Mouse (Mus musculus) hindbrain, embryonic 14.5 days (tissue): ENCODE results near the gene Btd. TPM values are rescaled to one million over a fixed set of nuclear protein-coding genes. Genes with fewer than 3 reads are reported as not detected.

Source experiments
- ATAC-seq: fragments of 200-750 bp; cut with Nextera tagmentation; 2 replicates; pipeline ENCODE4 v1.8.0; 2017; ENCODE audit warnings: moderate number of reproducible peaks, mild to moderate bottlenecking, moderate TSS enrichment, moderate library complexity; ENCODE audit not compliant: low FRiP score
- DNase-seq: peaks from one replicate; pipeline ENCODE4 v3.0.0-alpha.2; 2015; ENCODE audit warnings: low spot score
- H3K27ac ChIP-seq: fragments of 300-500 bp; sonication (generic); 2 replicates; pipeline ENCODE4 v1.5.1; 2014; ENCODE audit warnings: mild to moderate bottlenecking, moderate library complexity
- H3K27me3 ChIP-seq: fragments of 300-500 bp; sonication (generic); 2 replicates; pipeline ENCODE4 v1.6.1; 2014; ENCODE audit warnings: mild to moderate bottlenecking, low read length, mixed read lengths; ENCODE audit not compliant: control insufficient read depth, insufficient read depth
- H3K36me3 ChIP-seq: fragments of 300-500 bp; sonication (generic); replicated peaks from 2 replicates; pipeline ENCODE4 v1.6.1; 2014; ENCODE audit not compliant: control insufficient read depth, insufficient read depth
- H3K4me1 ChIP-seq: fragments of 300-500 bp; sonication (generic); replicated peaks from 2 replicates; pipeline ENCODE4 v1.6.1; 2014; ENCODE audit warnings: antibody characterized with exemption, low read length, mixed read lengths; ENCODE audit not compliant: control insufficient read depth, insufficient read depth
- H3K4me2 ChIP-seq: fragments of 300-500 bp; sonication (generic); replicated peaks from 2 replicates; pipeline ENCODE4 v1.6.1; 2014; ENCODE audit warnings: mild to moderate bottlenecking, moderate library complexity
- H3K4me3 ChIP-seq: fragments of 300-500 bp; sonication (generic); replicated peaks from 2 replicates; pipeline ENCODE4 v1.5.1; 2014; ENCODE audit warnings: mild to moderate bottlenecking, low read length
- H3K9ac ChIP-seq: fragments of 300-500 bp; sonication (generic); 2 replicates; pipeline ENCODE4 v1.6.1; 2014
- H3K9me3 ChIP-seq: fragments of 300-500 bp; sonication (generic); 2 replicates; pipeline ENCODE4 v1.6.1; 2016; ENCODE audit warnings: low read length; ENCODE audit not compliant: control insufficient read depth
- WGBS: fragments of 180-500 bp; shearing (Covaris S2); extraction: QIAGEN DNeasy Blood & Tissue Kit; methylation state at CpG from one replicate; pipeline ENCODE4 v1.1.7; 2014; 5-methylcytosine and 5-hydroxymethylcytosine counted together
- polyA plus RNA-seq: library from polyadenylated mRNA; unstranded; fragments of >200 nt; fragmentation: Nextera tagmentation; extraction: Ambion mirVana; gene quantifications from 2 replicates; pipeline ENCODE4 v1.2.1, GENCODE M21; 2014

Gene Btd
- polyA plus RNA-seq, 1 experiment from 2014 or later, result 20.3 TPM

DNA sequence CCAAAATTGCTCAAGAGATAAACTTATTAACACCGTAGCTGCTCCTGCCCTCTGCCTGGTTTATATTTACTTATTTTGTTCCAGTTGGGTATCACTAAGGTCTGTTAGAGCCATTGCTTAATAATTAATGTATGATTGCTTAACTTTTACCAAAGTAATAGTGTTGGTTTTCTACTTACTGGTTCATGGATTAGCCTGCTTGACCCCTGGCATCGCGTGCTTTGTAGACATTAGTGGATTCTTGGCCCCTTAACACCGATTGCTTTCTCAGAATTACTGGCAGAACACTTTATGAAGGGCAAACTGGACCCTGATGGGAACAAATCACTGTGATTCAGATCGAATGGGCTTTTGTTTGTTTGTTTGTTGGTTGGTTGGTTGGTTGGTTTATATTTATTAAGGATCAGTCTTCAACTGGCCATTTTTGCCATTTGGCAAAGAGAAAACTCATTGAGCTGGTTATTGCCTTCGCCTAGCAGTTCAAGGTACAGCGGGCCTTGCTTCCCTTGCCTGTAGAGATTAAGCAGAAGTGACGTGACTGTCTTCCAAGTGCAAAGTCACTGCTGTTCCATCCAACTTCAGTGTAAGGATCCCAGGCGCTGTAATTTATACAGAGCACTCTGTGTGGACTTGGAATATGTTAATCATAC, 803 bp downstream of the Btd start:
- Histone ChIP-seq H3K27ac (no peak overlapping the region), H3K9me3 (no peaks in the 10 kb centered on the region)
- WGBS, result 74% methylated on average over 9 of the region's 9 CpGs

DNA sequence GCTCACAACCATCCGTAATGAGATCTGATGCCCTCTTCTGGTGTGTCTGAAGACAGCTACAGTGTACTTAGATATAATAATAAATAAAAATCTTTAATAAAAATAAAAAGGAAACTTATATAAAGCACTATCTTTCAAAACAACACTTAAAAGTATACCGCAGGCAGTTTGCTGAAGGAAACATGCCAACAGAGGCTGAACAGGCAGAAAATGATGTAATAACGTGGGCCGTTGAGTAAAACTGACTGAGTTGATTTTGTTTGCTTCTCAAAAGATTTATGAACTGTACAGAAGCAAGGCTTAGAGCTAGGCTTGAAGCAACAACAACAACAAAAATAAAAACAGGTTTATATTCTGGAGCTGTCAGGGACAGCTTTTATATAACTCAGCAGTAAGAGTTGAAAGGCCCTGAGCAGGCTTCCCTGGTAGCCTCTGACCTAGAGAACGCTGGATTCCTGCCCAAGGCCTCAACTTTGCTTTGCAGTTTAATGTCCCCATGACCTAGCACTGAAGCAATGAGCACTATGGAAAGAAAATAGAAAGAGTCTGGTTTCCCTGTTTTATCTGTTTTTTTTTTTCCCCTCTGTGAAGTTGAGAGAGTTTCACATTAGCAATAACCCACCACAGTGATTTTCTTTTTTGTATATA, 3.5 kb downstream of the Btd start:
- WGBS, result 91% methylated on average over 5 of the region's 5 CpGs

More for the DNA sequence above, 803 bp downstream of the Btd start:
- H3K4me1 ChIP-seq, result peaks cover 12% of the 10 kb centered on the region; the same call in 1 of the 2 replicates
- H3K27me3 ChIP-seq, result no peaks in the 10 kb centered on the region
- ATAC-seq (no peak), DNase-seq (no peak)
- H3K4me3 ChIP-seq, result peak overlapping the region; percentile 47
- no peaks in the 10 kb centered on the region for H3K36me3 ChIP-seq
- peak overlapping the region; percentile 82 for H3K4me2 ChIP-seq
- H3K9ac ChIP-seq, result peak overlapping the region; percentile 63

DNA sequence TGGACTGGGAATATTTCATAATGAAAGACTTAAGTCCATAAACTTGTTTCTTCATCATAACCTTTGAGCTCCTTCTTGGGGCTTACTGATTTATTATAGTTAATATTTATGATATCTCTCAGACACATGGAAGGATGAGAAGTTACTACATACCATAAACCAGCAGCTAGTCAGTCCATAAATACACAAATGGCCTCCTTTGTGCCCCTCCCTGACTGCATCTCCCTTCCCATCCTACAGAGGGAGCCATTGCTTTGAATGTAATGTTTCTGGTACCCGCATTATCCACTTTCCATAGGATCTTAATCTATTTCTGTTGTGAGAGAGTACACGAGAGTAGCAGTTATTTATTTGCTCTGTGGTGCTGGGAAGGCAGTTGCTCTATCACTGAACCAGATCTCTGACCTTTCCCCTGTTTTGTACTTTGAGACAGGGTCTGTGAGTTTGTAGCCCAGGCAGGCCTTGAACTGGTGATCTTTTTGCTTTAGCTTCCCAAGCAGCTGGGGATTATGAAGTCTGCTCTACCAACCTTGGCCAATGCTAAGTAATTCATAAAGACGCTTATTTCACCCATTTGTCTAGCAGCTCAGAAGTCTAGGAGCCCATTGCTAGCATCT, 4.2 kb downstream of the Btd start:
- 75% methylated on average over 3 of the region's 3 CpGs for WGBS

More for the DNA sequence above, 3.5 kb downstream of the Btd start:
- H3K36me3 ChIP-seq, result no peaks in the 10 kb centered on the region
- no peaks in the 10 kb centered on the region for H3K9me3 ChIP-seq
- no peak overlapping the region for H3K27ac ChIP-seq
- no peak overlapping the region for H3K4me2 ChIP-seq
- DNase-seq (no peak), ATAC-seq (no peak)
- no peaks in the 10 kb centered on the region for H3K27me3 ChIP-seq
- peaks cover 12% of the 10 kb centered on the region; the same call in 1 of the 2 replicates for H3K4me1 ChIP-seq
- no peak overlapping the region for H3K9ac ChIP-seq
- H3K4me3 ChIP-seq, result no peak overlapping the region

DNA sequence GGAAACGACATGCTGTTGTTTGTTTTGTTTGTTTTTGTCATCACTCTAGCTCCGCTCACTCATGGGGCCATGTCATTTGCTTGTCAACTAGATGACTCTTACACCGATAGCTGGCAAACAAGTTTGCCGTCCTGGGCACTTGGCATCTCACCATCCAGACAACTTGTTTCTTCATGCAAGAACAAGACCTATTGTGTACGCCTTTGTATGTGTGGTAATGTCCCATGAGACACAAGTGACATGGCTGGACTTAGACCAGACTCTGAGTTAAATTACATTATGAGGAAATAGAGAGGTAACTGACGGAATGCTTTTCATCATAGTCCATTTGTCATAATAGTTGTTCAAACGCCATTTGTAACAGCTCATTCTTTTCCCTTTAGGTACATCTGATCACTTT, 5.1 kb downstream of the Btd start:
- 87% methylated on average over 7 of the region's 7 CpGs for WGBS
- Histone ChIP-seq H3K36me3 (no peaks in the 10 kb centered on the region), H3K4me3 (no peak overlapping the region), H3K9ac (no peak overlapping the region), H3K4me1 (peaks cover 7% of the 10 kb centered on the region; the same call in 1 of the 2 replicates), H3K27ac (no peak overlapping the region), H3K4me2 (no peak overlapping the region), H3K9me3 (no peaks in the 10 kb centered on the region), H3K27me3 (no peaks in the 10 kb centered on the region)
- DNase-seq (no peak), ATAC-seq (no peak)

More for the DNA sequence above, 4.2 kb downstream of the Btd start:
- Histone ChIP-seq H3K27me3 (no peaks in the 10 kb centered on the region), H3K36me3 (no peaks in the 10 kb centered on the region), H3K4me2 (no peak overlapping the region), H3K4me1 (peaks cover 11% of the 10 kb centered on the region; the same call in 1 of the 2 replicates), H3K27ac (no peak overlapping the region), H3K9ac (no peak overlapping the region), H3K9me3 (no peaks in the 10 kb centered on the region), H3K4me3 (no peak overlapping the region)
- DNase-seq, result no peak
- ATAC-seq, result no peak

- WGBS, result 89% methylated on average over 10 of the region's 10 CpGs
- H3K27ac ChIP-seq, result no peak overlapping the region
- DNase-seq, result no peak
- no peak for ATAC-seq
- H3K9me3 ChIP-seq, result no peaks in the 10 kb centered on the region
- H3K36me3 ChIP-seq, result no peaks in the 10 kb centered on the region
- no peak overlapping the region for H3K4me2 ChIP-seq
- H3K9ac ChIP-seq, result no peak overlapping the region
- H3K4me1 ChIP-seq, result no peaks in the 10 kb centered on the region
- no peaks in the 10 kb centered on the region for H3K27me3 ChIP-seq
- no peak overlapping the region for H3K4me3 ChIP-seq
These were observed 7.2 kb downstream of the Btd start for GRCm38 (mm10) chr14:31647991-31648390.

- no peaks in the 10 kb centered on the region for H3K4me1 ChIP-seq
- no peak for DNase-seq
- WGBS, result 97% methylated on average over 3 of the region's 3 CpGs
These were observed 9.5 kb downstream of the Btd start for GRCm38 (mm10) chr14:31650347-31650746.

GRCm38 (mm10) chr14:31651206-31651605, 10.4 kb downstream of the Btd start:
- no peak for ATAC-seq
- 88% methylated on average over 7 of the region's 7 CpGs for WGBS

More at GRCm38 (mm10) chr14:31650347-31650746, 9.5 kb downstream of the Btd start:
- Histone ChIP-seq H3K9ac (no peak overlapping the region), H3K9me3 (no peaks in the 10 kb centered on the region), H3K4me2 (no peak overlapping the region), H3K27me3 (no peaks in the 10 kb centered on the region), H3K27ac (no peak overlapping the region), H3K4me3 (no peak overlapping the region), H3K36me3 (no peaks in the 10 kb centered on the region)
- no peak for ATAC-seq

GRCm38 (mm10) chr14:31652106-31652505, 11.3 kb downstream of the Btd start:
- no peaks in the 10 kb centered on the region for H3K36me3 ChIP-seq
- no peaks in the 10 kb centered on the region for H3K27me3 ChIP-seq
- no peak for ATAC-seq
- no peaks in the 10 kb centered on the region for H3K4me1 ChIP-seq
- no peak overlapping the region for H3K4me2 ChIP-seq
- DNase-seq, result no peak
- WGBS, result 78% methylated on average over 5 of the region's 5 CpGs
- H3K27ac ChIP-seq, result no peak overlapping the region
- H3K9ac ChIP-seq, result no peak overlapping the region
- no peaks in the 10 kb centered on the region for H3K9me3 ChIP-seq
- no peak overlapping the region for H3K4me3 ChIP-seq

More at GRCm38 (mm10) chr14:31651206-31651605, 10.4 kb downstream of the Btd start:
- Histone ChIP-seq H3K27ac (no peak overlapping the region), H3K27me3 (no peaks in the 10 kb centered on the region), H3K4me3 (no peak overlapping the region), H3K4me1 (no peaks in the 10 kb centered on the region), H3K36me3 (no peaks in the 10 kb centered on the region), H3K9ac (no peak overlapping the region), H3K4me2 (no peak overlapping the region), H3K9me3 (no peaks in the 10 kb centered on the region)
- no peak for DNase-seq

DNA sequence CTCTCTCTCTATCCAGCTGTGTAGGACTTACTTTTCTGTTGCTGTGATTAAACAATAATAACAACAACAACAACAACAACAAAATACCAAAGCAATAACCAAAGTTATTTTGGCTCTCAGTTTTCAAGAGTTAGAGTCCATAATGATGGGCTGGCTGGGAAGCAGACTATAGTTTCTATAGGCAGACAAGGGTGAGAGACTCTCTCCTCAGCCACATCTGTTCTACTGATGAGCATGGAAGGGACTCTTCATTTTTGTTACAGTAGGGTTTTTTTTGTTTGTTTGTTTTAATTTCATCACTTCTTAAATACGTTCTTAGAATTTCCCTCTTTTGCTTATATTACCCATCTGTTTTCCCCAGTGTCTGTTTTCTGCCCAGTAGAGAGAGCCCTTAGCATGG, 11.8 kb downstream of the Btd start:
- Histone ChIP-seq H3K4me2 (no peak overlapping the region), H3K9ac (no peak overlapping the region), H3K36me3 (no peaks in the 10 kb centered on the region), H3K4me1 (no peaks in the 10 kb centered on the region), H3K9me3 (no peaks in the 10 kb centered on the region), H3K27ac (no peak overlapping the region), H3K4me3 (no peak overlapping the region), H3K27me3 (no peaks in the 10 kb centered on the region)
- WGBS, result 83% methylated on average over 1 of the region's 1 CpGs
- no peak for ATAC-seq
- DNase-seq, result no peak
